Mouse (Mus musculus): ENCODE data around the gene Tmem88b.
"Not testable (repeated sequence)": the region's sequence is repeated elsewhere in the genome, so short reads cannot be mapped to it uniquely, and the experiment has no call there.

The Tmem88b gene

GRCm38 (mm10) chr4:155760613-155761355 lies 24.9 kb downstream of the Tmem88b start, which contains the start of gene Atad3a:
TSS of gene Atad3a (minus strand) at chr4:155761093.
- peak; percentile 91 for DNase-seq (ENCODE audit: low read depth, low spot score)

DNA sequence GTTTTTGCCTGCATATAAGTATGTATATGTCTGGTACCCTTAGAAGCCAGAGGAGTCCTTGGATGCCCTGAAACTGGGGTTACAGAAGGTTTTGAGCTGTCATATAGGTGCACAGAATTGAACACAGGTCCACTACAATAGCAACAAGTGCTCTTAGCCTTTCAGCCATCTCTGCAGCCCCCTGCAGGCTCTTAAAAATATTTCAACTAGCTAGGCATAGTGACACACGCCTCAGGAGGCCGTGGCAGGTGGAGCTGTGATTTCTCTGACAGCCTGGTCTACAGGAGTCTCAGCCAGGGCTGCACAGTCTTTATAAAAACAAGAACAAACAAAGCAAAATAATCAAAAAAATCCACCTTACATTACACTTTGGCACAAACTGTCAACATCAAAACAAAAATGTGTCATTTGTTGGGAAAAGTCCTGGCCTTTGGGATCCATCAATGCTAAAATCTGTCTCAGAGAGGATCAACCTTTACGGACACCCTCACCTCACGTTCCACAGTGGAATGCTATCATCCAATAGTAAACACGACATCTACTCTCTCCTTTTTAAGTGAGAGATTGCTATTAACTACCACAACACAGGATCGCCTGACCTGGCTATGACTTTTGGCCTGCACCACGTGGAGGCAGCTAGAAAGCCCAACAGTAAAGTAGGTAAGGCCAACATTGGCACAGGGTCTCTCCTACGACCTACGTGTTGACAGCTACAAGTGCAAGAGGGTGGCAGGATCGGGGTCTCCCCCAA lies 25.6 kb downstream of the Tmem88b start:
- no peak for DNase-seq (ENCODE audit: low read depth, low spot score)

GRCm38 (mm10) chr4:155757011-155757410 lies 28.7 kb downstream of the Tmem88b start:
- DNase-seq (ENCODE audit: low read depth, low spot score): no peak

DNA sequence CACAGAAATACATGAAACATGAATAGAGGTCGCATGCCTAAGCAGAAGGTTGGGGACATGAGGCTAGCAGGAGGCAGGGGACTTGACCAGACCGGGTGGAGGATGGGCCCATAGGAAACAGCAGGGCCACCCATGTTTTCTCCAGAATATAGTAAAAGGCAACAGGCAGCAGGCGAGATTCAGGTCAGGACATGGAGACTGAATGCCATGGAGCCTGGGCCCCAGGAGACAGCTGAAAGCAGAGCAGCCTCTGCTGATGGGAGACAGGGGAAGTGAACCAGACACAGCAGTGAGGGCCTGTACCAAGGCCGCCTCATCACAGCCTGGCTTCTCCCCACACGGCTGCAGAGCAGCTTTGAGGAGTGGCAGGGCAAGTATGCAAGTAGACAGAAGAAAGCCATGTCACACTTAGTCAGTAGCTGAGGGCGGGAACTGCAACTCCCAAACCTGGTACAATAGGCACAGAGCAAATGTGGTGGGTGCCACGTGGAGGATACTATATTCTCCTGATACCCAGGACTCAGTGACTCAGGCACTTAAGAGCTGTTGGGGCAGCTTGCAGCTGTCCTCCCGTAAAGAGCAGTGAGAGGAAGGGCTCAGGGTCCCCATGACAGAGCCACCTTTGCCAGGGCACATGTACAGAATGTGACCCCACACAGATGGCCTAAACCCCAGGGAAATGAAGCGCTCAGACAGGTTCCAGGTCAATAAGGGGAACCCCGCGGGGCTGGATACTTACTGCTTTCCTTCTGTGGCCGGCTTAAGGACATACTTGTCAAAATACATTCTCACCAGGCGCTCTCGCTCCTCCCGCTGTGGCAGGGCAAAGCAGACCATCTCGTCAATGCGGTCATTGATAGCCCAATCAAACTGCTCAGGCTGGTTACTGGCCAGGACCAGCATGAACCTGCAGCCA lies 38.8 kb downstream of the Tmem88b start:
- no peak for DNase-seq (ENCODE audit: low read depth, low spot score)

- no peak for DNase-seq (ENCODE audit: low read depth, low spot score)
Measured at GRCm38 (mm10) chr4:155746036-155746548, 39.6 kb downstream of the Tmem88b start.

DNA sequence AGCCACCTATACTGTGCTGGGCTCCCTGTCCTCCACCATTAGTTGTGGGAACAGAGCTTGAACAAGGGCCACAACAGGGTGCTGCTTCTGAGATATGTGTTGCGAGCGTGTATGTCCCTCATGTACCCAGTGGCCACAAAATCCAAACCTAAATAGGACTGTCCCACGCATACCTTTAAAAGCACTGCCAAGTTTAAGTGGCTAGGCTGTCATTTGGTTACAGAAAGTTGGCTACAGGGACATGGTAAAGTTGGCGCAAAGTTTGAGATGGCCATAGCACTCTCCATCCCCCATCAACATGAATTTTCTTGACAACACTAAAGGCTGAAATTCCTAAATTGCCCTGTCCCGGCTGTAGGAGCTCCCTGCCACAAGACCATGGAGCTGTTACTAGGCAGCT lies 40.5 kb downstream of the Tmem88b start:
- no peak for DNase-seq (ENCODE audit: low read depth, low spot score)

- no peak for DNase-seq (ENCODE audit: low read depth, low spot score)
Measured at GRCm38 (mm10) chr4:155744474-155744873, 41.2 kb downstream of the Tmem88b start.

DNA sequence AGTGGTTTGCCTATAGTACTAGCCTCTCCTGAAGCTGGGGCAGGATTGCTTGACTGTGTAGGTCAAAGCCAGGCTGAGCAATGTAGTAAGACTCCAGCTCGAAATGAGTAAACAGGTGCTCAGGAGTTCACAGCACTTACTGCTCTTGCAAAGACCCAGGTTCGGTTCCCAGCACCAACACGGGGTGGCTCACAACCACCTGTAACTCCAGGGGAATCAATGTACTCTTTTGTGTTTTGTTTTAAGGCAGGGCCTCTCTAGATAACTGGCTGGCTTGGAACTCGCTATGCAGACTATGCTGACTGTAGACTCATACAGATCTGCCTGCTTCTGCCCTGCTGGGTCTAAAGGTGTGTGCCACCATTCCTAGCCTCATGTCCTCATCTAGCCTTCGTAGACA lies 43.0 kb downstream of the Tmem88b start:
- DNase-seq (ENCODE audit: low read depth, low spot score): no peak

GRCm38 (mm10) chr4:155740681-155741080 lies 45.0 kb downstream of the Tmem88b start:
- DNase-seq (ENCODE audit: low read depth, low spot score): not testable (repeated sequence)

GRCm38 (mm10) chr4:155739741-155740636 lies 45.7 kb downstream of the Tmem88b start:
- no peak for DNase-seq (ENCODE audit: low read depth, low spot score)

DNA sequence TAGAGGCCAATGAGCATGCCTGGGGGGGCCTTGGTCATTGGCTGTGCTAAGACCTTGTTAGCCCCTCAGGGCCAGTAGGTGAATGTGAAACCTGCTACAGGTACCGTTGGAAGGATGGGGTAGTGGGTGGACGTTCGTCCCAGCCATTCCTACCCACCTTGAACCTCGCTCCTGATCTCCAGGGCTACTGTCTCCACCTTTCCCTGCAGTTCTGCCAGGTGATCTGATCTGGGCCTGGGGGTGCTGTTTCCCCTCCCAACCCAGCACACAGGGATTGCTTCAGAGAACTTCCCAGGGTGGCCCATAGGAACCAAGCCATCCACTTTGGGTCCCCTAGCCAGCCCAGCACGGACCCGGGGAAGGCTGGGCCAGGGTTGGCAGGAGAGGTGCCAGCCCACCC lies 46.5 kb downstream of the Tmem88b start:
- no peak for DNase-seq (ENCODE audit: low read depth, low spot score)

DNA sequence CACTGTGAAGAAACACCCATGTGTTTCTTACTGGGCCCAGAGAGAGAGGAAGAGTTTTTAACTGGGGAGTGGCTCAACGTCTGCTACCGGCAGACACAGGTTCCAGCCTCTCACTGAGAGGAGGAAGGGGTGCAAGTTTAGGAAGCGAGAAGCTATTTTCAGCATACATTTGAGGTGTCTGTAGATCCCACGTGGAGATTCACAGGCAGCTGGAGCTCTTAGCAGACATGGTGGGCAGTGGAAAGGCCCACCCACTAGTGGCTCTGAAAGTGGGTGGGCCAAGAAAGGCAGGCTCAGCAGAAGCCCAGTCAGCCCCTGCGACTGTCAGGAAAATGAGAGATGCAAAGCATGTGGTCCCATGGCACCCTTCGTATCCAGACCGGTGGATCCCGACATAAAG lies 47.4 kb downstream of the Tmem88b start:
- DNase-seq (ENCODE audit: low read depth, low spot score): no peak

DNA sequence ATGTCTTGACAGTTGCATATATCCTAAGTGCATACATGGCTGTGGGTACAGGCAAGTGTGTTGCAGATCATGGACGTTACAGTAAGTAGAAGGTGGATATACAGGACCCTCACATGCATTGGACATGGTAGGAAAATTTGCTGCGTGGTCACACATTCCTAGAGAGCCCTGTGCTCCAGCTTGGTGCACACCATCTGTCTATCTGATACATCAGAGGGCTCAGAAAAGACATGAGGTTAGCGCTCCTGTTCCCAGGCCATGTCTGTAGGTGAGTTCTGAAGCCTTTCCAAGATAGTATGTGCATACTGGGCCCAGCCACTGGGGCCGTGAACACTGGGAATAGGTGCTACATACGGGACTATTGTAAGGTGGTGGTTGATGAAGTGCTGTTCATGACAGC lies 49.3 kb downstream of the Tmem88b start:
- no peak for DNase-seq (ENCODE audit: low read depth, low spot score)

GRCm38 (mm10) chr4:155735788-155736187 lies 49.9 kb downstream of the Tmem88b start:
- DNase-seq (ENCODE audit: low read depth, low spot score): no peak

DNA sequence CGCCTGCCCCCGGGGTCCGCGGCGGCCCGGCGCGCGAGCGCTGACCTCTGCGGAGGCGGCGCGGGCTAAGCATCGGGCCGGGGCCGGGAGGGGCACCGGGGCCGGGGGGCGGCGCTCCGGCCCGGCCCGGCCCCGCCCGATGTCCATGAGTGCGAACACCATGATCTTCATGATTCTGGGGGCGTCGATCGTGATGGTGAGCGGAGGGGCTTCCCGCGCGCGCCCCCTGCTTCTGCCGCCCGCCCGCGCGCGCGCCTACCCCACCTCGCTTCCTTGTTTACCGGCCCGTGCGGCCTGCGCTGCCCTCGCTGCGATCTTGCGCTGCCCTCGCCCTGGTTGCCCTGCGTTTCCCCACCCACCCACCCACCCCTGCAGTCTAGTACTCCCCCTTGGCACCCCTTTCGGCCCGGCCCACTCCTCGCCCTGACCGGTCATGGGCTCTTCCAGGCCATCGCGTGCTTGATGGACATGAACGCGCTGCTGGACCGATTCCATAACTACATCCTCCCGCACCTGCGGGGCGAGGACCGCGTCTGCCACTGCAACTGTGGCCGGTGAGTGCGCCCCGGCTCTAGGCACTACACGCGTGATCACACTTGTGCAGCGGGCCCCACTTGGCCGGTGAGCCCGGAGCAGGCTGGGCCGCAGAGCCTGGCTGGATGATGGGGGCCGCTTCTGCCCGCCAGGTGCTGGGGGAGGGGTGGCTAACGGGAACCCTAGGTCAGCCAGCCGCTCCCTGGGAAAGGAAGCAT lies 50.5 kb downstream of the Tmem88b start:
- peak; percentile 31 for DNase-seq (ENCODE audit: low read depth, low spot score)

GRCm38 (mm10) chr4:155734350-155734941 lies 51.2 kb downstream of the Tmem88b start, which contains the start of gene Tmem240:
TSS of gene Tmem240 (plus strand) at chr4:155734800.
- peak; percentile 76 for DNase-seq (ENCODE audit: low read depth, low spot score)

DNA sequence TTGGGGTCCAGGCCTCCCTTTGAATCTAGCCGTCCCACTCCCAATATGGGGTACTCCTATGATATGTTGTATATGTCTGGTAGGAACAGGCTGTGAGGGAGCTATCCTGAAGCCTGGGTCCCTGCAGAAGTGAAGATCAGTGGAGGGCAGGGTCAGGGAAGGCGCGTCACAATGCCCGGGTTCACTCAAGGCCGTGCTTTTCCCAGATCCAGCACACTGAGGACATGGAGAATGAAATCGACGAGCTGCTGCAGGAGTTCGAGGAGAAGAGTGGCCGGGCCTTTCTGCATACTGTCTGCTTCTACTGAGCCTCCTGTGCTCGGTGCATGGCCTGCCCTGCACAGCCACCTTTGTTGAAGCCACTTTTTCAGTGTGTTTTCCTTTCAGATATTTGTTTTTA lies 52.4 kb downstream of the Tmem88b start:
- no peak for DNase-seq (ENCODE audit: low read depth, low spot score)

Data from retina, postnatal 7 days (tissue).